Mouse (Mus musculus): ENCODE data around the gene Pik3ip1. TPM values are rescaled to one million over a fixed set of nuclear protein-coding genes. Genes with fewer than 3 reads are reported as not detected.

Pik3ip1 gene
- polyA plus RNA-seq, 1 experiment from 2014 or later, result 7.0 TPM

- no peak overlapping the region for H3K9ac ChIP-seq (ENCODE audit: low read depth, low read length)
- no peak overlapping the region for H3K4me2 ChIP-seq (replicated peaks; ENCODE audit: low read depth, low read length)
- H3K36me3 ChIP-seq (ENCODE audit: control insufficient read depth, insufficient read depth, low read length), result peaks cover 23% of the 10 kb centered on the region
- no peak overlapping the region for H3K4me3 ChIP-seq (ENCODE audit: low read length)
- peaks cover 11% of the 10 kb centered on the region for H3K4me1 ChIP-seq (ENCODE audit: control insufficient read depth, insufficient read depth, low read length)
- H3K27ac ChIP-seq (ENCODE audit: low read depth, low read length), result no peak overlapping the region
- no peak for ATAC-seq (ENCODE audit: low FRiP score, low TSS enrichment)
- WGBS, result 83% methylated on average over 5 of the region's 5 CpGs
- no peaks in the 10 kb centered on the region for H3K27me3 ChIP-seq (ENCODE audit: control insufficient read depth, insufficient read depth, low read length)
- H3K9me3 ChIP-seq (ENCODE audit: control insufficient read depth, low read length), result no peaks in the 10 kb centered on the region
Observed at GRCm38 (mm10) chr11:3341476-3341875, 11.3 kb downstream of the Pik3ip1 start.

DNA sequence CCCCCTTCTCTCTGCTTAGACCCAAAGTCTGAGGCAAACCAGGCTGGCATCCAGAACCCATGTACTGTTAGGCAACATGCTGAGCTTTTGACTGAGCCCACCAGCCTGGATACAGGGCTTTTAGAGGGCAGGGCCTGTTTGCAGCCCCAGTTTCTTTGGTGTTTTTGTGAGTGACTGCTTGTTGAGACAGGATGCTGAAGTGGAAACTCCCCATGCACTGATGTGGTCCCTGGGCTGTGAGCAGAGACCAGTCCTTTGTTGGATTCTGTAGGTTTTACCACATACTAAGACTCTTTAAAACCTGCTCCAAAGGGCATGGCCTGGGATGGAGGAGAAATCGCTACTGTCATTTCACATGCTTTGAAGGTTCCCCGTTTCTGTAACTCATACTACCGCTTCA is 14.7 kb downstream of the Pik3ip1 start:
- no peak overlapping the region for H3K9ac ChIP-seq (ENCODE audit: low read depth, low read length)
- no peak for ATAC-seq (ENCODE audit: low FRiP score, low TSS enrichment)
- no peak overlapping the region for H3K4me2 ChIP-seq (replicated peaks; ENCODE audit: low read depth, low read length)
- peaks cover 18% of the 10 kb centered on the region for H3K4me1 ChIP-seq (ENCODE audit: control insufficient read depth, insufficient read depth, low read length)
- no peaks in the 10 kb centered on the region for H3K9me3 ChIP-seq (ENCODE audit: control insufficient read depth, low read length)
- peaks cover 23% of the 10 kb centered on the region for H3K36me3 ChIP-seq (ENCODE audit: control insufficient read depth, insufficient read depth, low read length)
- H3K27me3 ChIP-seq (ENCODE audit: control insufficient read depth, insufficient read depth, low read length), result no peaks in the 10 kb centered on the region
- no peak overlapping the region for H3K4me3 ChIP-seq (ENCODE audit: low read length)
- H3K27ac ChIP-seq (ENCODE audit: low read depth, low read length), result no peak overlapping the region
- 87% methylated on average over 3 of the region's 3 CpGs for WGBS

DNA sequence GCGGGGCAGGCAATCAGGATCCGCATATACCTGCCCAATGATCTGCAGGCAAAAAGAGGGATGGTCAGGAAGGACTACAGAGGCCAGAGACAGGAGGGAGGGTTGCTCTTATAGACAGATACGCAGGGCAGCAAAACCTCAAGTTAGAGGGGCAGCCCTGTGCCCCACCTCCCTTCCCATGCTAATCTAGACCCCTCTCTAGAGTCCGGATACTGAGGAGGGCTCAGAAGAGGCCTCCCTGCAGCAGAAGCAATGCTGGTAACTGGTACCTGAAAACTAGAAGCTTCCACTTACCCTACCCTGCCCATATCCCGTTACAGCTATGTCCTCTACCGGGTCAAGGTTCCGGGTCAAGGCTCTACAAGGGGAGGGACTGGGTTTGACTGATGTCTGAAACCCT is 16.1 kb downstream of the Pik3ip1 start:
- Histone ChIP-seq H3K27me3 (ENCODE audit: control insufficient read depth, insufficient read depth, low read length) (no peaks in the 10 kb centered on the region), H3K36me3 (ENCODE audit: control insufficient read depth, insufficient read depth, low read length) (peaks cover 30% of the 10 kb centered on the region), H3K4me1 (ENCODE audit: control insufficient read depth, insufficient read depth, low read length) (peaks cover 18% of the 10 kb centered on the region), H3K9me3 (ENCODE audit: control insufficient read depth, low read length) (no peaks in the 10 kb centered on the region), H3K4me3 (ENCODE audit: low read length) (no peak overlapping the region), H3K4me2 (replicated peaks; ENCODE audit: low read depth, low read length) (no peak overlapping the region), H3K9ac (ENCODE audit: low read depth, low read length) (no peak overlapping the region), H3K27ac (ENCODE audit: low read depth, low read length) (no peak overlapping the region)
- no peak for ATAC-seq (ENCODE audit: low FRiP score, low TSS enrichment)
- WGBS, result 71% methylated on average over 7 of the region's 7 CpGs

GRCm38 (mm10) chr11:3347091-3347834 is 17.1 kb downstream of the Pik3ip1 start:
- Histone ChIP-seq H3K36me3 (ENCODE audit: control insufficient read depth, insufficient read depth, low read length) (peaks cover 33% of the 10 kb centered on the region), H3K4me1 (ENCODE audit: control insufficient read depth, insufficient read depth, low read length) (peaks cover 18% of the 10 kb centered on the region), H3K27ac (ENCODE audit: low read depth, low read length) (peak overlapping the region; percentile 3; the same call in 1 of the 2 replicates), H3K9me3 (ENCODE audit: control insufficient read depth, low read length) (no peaks in the 10 kb centered on the region), H3K4me2 (replicated peaks; ENCODE audit: low read depth, low read length) (no peak overlapping the region), H3K9ac (ENCODE audit: low read depth, low read length) (no peak overlapping the region), H3K4me3 (ENCODE audit: low read length) (no peak overlapping the region), H3K27me3 (ENCODE audit: control insufficient read depth, insufficient read depth, low read length) (no peaks in the 10 kb centered on the region)
- 52% methylated on average over 12 of the region's 12 CpGs for WGBS
- ATAC-seq (ENCODE audit: low FRiP score, low TSS enrichment), result peak; percentile 84

DNA sequence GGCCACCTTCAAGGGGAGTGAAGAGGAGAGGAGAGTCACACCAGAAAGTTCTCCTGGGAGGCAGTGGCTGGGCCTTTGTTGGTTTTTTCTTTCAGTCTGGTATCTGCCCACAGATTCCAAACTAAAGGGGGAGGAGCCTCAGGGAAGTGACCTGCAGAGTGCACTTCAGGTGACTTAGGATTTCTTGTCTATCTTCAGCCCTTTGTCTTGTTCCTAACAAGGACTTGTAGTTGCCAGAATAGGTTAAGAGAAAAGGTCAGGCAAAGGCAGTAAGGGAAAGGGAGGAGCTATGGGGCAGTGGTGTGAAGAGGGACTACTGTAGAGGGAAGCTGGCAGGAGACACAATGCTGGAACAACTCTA is 17.6 kb downstream of the Pik3ip1 start:
- ATAC-seq (ENCODE audit: low FRiP score, low TSS enrichment), result no peak
- Histone ChIP-seq H3K9ac (ENCODE audit: low read depth, low read length) (no peak overlapping the region), H3K4me3 (ENCODE audit: low read length) (no peak overlapping the region), H3K27me3 (ENCODE audit: control insufficient read depth, insufficient read depth, low read length) (no peaks in the 10 kb centered on the region), H3K36me3 (ENCODE audit: control insufficient read depth, insufficient read depth, low read length) (peaks cover 33% of the 10 kb centered on the region), H3K4me2 (replicated peaks; ENCODE audit: low read depth, low read length) (no peak overlapping the region), H3K9me3 (ENCODE audit: control insufficient read depth, low read length) (no peaks in the 10 kb centered on the region), H3K27ac (ENCODE audit: low read depth, low read length) (no peak overlapping the region; the same call in 1 of the 2 replicates), H3K4me1 (ENCODE audit: control insufficient read depth, insufficient read depth, low read length) (peaks cover 18% of the 10 kb centered on the region)

DNA sequence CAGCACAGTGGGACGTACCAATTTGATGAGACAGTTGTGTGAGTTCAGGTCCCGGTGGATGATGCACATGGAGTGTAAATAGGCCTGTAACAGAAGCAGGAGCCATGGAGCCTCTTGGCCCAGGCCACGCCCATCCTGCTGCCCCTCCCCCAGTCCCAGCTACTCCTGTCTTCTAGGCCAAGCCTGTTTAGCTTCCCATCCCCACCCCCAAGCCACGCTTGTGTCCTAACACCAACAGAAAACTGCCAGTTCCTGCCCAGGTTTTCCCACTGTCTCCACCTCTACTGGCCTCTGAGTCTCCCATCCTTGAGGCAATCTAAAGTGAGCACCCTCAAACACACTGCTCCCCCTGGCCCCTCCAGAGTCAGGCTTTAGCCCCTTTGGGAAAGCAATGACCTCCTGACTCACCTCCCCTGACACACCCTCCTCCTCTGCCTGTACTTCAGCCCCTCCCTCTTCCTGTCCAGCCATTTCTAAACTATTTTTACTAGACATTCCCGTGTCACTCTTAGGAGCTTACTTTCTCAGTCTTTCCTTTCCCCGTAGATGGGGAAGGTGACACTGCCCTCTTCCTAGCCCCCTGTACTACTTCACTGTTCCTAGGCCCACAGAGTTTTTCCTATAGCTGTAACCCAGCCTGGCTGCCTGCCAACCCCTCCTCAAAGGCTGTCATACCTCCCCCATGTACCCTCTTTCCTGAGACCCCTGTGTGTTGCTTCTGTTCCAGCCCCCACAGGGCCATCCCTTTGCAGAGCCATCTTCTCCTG is 18.6 kb downstream of the Pik3ip1 start:
- Histone ChIP-seq H3K36me3 (ENCODE audit: control insufficient read depth, insufficient read depth, low read length) (peaks cover 36% of the 10 kb centered on the region), H3K27ac (ENCODE audit: low read depth, low read length) (peak overlapping the region; percentile 57; the same call in 1 of the 2 replicates), H3K4me1 (ENCODE audit: control insufficient read depth, insufficient read depth, low read length) (peaks cover 18% of the 10 kb centered on the region), H3K9me3 (ENCODE audit: control insufficient read depth, low read length) (no peaks in the 10 kb centered on the region), H3K4me2 (replicated peaks; ENCODE audit: low read depth, low read length) (no peak overlapping the region), H3K4me3 (ENCODE audit: low read length) (no peak overlapping the region), H3K27me3 (ENCODE audit: control insufficient read depth, insufficient read depth, low read length) (no peaks in the 10 kb centered on the region), H3K9ac (ENCODE audit: low read depth, low read length) (no peak overlapping the region)
- 22% methylated on average over 6 of the region's 6 CpGs for WGBS
- ATAC-seq (ENCODE audit: low FRiP score, low TSS enrichment), result peak; percentile 47

DNA sequence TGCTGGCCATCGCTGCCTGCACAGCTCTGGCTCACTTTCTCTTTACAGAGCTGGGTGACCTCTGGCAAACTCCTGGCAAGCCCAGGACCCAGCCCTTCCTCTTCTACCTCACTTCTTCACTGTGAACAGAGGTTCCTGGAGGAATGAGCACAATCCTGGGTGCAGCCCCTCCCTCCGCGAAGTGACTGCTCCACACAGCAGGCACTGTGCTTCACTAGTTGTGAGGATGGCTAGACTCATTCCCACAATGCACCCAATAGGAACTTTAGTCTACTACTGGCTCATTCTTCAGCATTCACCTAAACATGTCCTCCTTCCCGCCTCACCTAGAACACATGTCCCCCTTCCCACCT is 19.1 kb downstream of the Pik3ip1 start:
- Histone ChIP-seq H3K4me2 (replicated peaks; ENCODE audit: low read depth, low read length) (no peak overlapping the region), H3K27ac (ENCODE audit: low read depth, low read length) (peak overlapping the region; percentile 57; the same call in 1 of the 2 replicates), H3K4me3 (ENCODE audit: low read length) (no peak overlapping the region), H3K9me3 (ENCODE audit: control insufficient read depth, low read length) (no peaks in the 10 kb centered on the region), H3K27me3 (ENCODE audit: control insufficient read depth, insufficient read depth, low read length) (no peaks in the 10 kb centered on the region), H3K9ac (ENCODE audit: low read depth, low read length) (no peak overlapping the region), H3K4me1 (ENCODE audit: control insufficient read depth, insufficient read depth, low read length) (peaks cover 18% of the 10 kb centered on the region), H3K36me3 (ENCODE audit: control insufficient read depth, insufficient read depth, low read length) (peaks cover 41% of the 10 kb centered on the region)
- ATAC-seq (ENCODE audit: low FRiP score, low TSS enrichment), result 0 out of 2 replicates have a peak, but pooled peaks have one; percentile 2
- WGBS, result 79% methylated on average over 4 of the region's 4 CpGs

GRCm38 (mm10) chr11:3352131-3352530 is 21.9 kb downstream of the Pik3ip1 start:
- ATAC-seq (ENCODE audit: low FRiP score, low TSS enrichment), result no peak
- no peak overlapping the region for H3K4me3 ChIP-seq (ENCODE audit: low read length)
- H3K27me3 ChIP-seq (ENCODE audit: control insufficient read depth, insufficient read depth, low read length), result no peaks in the 10 kb centered on the region
- WGBS, result 90% methylated on average over 9 of the region's 9 CpGs
- H3K27ac ChIP-seq (ENCODE audit: low read depth, low read length), result no peak overlapping the region
- H3K36me3 ChIP-seq (ENCODE audit: control insufficient read depth, insufficient read depth, low read length), result peaks cover 36% of the 10 kb centered on the region
- no peak overlapping the region for H3K9ac ChIP-seq (ENCODE audit: low read depth, low read length)
- no peak overlapping the region for H3K4me2 ChIP-seq (replicated peaks; ENCODE audit: low read depth, low read length)
- H3K9me3 ChIP-seq (ENCODE audit: control insufficient read depth, low read length), result no peaks in the 10 kb centered on the region
- H3K4me1 ChIP-seq (ENCODE audit: control insufficient read depth, insufficient read depth, low read length), result peaks cover 18% of the 10 kb centered on the region

- no peak overlapping the region for H3K4me2 ChIP-seq (replicated peaks; ENCODE audit: low read depth, low read length)
- peaks cover 14% of the 10 kb centered on the region for H3K4me1 ChIP-seq (ENCODE audit: control insufficient read depth, insufficient read depth, low read length)
- WGBS, result 52% methylated on average over 18 of the region's 18 CpGs
- H3K4me3 ChIP-seq (ENCODE audit: low read length), result no peak overlapping the region
- no peak; the same call in 1 of the 2 replicates for ATAC-seq (ENCODE audit: low FRiP score, low TSS enrichment)
- H3K27ac ChIP-seq (ENCODE audit: low read depth, low read length), result no peak overlapping the region
- no peak overlapping the region for H3K9ac ChIP-seq (ENCODE audit: low read depth, low read length)
- peaks cover 39% of the 10 kb centered on the region for H3K36me3 ChIP-seq (ENCODE audit: control insufficient read depth, insufficient read depth, low read length)
- no peaks in the 10 kb centered on the region for H3K27me3 ChIP-seq (ENCODE audit: control insufficient read depth, insufficient read depth, low read length)
- no peaks in the 10 kb centered on the region for H3K9me3 ChIP-seq (ENCODE audit: control insufficient read depth, low read length)
Observed at GRCm38 (mm10) chr11:3352990-3353585, 22.9 kb downstream of the Pik3ip1 start.
